Mouse (Mus musculus): Measurements from ENCODE around the gene Gm20425.

Gene Gm20425

DNA sequence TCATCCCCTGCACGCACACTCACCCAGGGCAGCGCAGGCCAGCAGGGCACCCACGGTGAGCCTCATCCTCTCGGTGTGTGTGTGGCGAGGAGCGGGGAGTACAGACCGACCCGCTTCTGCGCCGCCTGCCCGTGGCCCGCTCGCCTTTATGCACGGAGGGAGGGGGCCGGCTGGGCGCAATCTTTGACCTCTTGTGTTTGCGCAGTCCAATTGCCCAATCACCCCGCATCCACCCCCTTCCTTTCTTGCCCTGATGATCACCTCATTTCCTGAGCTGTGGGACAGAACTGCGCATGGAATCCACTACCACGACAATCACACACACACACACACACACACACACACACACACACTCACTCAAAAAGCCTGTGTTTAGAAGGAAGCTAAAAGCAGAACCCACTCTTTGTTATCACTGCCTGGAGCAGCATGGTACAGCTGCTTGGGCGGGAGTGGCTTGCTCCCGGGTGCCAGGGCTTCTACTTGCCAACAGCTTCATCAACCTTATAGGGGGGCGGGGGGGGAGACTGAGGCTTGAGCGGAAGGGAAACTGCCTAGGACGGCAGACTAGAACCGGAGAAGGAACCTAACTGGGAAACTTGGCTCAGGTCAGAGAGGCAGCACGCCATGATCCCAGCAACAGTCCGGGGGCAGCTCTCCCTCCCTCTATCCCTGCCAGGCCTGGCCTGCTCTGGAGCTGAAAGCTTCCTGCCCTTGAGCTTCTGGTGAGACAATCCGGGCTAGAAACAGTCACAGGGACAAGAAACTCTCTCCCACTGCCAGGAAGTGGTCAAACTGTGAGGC is at the start of gene Gm20425, which contains the start of gene Trf:
TSS of gene Gm20425 (minus strand) at position 157 of the 801 bp plus-strand sequence.
TSS of gene Trf (minus strand) at position 294 of the 801 bp plus-strand sequence.
- peak; percentile 63 for DNase-seq (ENCODE audit: low spot score)

DNA sequence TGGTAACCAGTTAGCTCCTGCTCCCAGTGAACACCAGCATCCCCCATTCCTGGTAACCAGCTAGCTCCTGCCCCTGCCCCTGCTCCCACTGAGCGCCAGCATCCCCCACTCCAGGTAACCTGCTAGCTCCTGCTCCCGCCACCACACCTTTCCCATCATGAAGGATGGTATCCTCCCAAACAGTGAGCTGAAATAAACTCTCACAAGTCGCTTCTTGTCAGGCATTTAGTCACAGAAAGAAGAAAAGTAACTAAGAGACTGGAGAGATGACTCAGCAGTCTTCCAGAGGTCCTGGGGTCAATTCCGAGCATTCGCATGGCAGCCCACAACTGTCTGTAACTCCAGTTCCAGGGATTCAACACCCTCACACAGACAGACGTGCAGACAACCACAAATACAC is 46.8 kb upstream of the Gm20425 start:
- no peak for DNase-seq (ENCODE audit: low spot score)

- no peak for DNase-seq (ENCODE audit: low spot score)
Measured at GRCm38 (mm10) chr9:103275676-103276075, 45.6 kb upstream of the Gm20425 start.

GRCm38 (mm10) chr9:103274819-103275218 is 44.7 kb upstream of the Gm20425 start:
- no peak for DNase-seq (ENCODE audit: low spot score)

- no peak for DNase-seq (ENCODE audit: low spot score)
Measured at GRCm38 (mm10) chr9:103271104-103271503, 41.0 kb upstream of the Gm20425 start.

DNA sequence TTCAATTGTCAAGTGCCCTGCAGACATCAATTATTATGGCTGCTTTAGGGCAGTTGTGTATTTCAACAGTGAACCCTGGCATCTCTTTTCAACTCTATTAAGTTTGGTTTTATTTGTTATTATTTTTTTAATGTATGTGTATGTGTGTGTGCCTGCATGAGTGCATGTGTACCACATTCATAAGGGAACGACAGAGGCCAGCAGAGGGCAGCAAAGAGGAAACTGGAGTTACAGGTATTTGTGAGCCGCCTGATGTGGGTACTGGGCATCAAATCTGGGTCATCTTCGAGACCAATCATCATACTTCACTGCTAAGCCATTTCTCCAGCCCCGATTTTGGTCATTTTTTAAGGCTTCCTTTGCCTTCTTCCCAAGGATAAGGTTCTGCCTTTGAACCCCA is 35.7 kb upstream of the Gm20425 start:
- DNase-seq (ENCODE audit: low spot score): no peak

DNA sequence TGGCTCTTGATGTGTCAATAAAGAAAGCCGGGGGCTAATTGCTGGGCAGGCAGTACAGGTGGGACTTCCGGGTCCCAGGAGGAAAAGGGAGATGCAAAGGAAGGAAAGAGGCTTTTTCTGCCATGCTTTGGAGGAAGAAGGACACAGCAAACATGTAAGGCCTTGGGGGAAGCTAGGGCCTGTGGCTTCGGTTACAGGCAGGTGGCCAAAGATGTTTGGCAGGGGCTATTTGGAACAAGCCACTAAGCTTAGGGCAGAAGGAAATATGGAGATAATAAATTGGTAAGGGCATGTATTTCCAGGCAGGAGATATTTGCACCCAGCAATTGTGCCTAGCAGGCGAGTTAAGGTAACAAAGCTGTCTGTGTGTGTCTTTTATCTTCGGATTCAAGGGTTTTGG is 22.8 kb upstream of the Gm20425 start:
- DNase-seq (ENCODE audit: low spot score): no peak

DNA sequence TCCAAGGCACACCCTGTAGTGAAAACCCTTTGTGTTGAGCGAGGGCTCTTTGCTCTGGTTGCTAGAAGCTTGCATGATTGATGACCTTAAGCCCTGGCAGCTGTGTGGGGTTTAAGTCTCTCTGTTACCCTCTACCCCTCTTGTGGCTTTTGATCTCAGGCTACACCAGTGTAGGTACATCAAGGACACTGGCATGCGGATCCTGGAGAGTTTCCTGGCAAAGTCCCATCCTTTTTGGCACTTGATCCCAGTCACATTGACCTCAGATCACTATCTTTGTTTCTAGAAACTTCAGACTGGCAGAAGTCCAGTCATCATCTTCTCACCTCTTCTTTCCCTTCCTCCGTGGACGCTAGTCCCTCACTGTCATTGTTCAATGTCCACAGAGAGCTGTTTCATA is 18.5 kb upstream of the Gm20425 start:
- DNase-seq (ENCODE audit: low spot score): no peak

GRCm38 (mm10) chr9:103246526-103247168 is 16.5 kb upstream of the Gm20425 start:
- no peak for DNase-seq (ENCODE audit: low spot score)

- DNase-seq (ENCODE audit: low spot score): no peak
Measured at GRCm38 (mm10) chr9:103243640-103244039, 13.5 kb upstream of the Gm20425 start.

- DNase-seq (ENCODE audit: low spot score): no peak
Measured at GRCm38 (mm10) chr9:103241206-103241605, 11.1 kb upstream of the Gm20425 start.

DNA sequence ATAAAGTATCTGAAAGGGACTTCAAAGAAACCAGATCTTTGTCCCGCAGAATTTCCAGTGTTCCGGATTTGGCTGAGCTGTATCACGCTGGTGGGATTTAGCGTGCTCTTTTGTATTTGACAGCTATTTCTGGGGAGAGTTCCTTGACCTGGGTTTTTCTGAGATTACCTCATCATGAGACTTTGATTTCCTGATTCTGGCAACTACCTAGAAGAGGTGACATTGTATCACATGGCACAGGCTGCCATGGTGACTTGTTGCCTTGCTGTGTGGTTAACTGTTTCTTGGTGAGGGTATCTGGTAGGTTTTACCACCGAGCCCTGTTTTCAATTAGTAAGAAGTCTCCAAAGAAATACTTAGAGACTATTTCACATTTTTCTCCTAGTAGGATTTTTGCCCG is 9.4 kb upstream of the Gm20425 start:
- no peak for DNase-seq (ENCODE audit: low spot score)

DNA sequence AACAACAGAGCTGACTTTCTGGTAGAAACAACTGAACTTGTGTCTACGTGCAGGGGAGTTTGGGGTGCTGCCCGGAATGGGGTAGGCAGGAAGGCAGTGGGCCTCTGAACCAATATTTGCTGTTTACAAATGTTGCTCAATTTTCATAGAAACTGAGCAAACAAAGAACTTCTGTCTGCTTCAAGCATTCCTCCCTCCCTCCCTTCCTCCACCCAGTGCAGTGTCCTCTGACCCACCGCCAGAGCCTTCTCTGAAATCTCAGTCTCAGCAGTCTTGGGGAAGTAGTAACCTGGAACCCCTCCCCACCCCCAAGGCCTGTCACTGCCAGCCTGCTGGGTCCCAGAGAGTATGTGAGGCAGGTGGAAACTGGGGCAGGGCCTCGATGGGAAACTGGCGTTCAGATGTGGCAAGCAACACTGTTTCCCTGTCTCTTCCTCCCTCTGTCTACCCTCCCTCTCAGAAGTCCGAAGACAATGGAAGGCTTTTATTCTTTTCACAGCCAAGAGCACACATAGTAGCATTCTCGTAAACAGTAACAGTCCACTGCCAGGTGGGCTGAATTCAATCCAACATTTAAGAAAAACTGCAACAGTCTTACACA is 4.6 kb upstream of the Gm20425 start:
- no peak for DNase-seq (ENCODE audit: low spot score)

DNA sequence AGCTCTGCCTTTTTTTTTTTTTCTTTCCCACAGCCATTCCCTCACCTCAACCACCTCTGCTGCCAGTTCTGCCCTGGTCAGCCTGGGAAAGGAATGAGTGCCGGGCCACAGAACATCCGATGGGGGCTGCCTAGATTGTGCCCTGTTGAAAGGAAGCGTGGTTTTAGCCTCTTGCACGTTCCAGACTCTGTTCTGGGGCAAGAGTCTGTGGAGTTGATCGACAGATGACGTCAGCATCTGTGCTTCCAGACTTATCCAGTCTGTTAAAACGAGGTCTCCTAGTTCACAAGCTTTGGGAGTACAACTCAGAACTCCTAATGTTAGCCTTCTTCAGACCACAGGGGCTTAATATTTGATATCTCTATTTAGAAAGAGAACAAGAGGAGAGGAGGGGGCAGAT is 4.0 kb upstream of the Gm20425 start:
- DNase-seq (ENCODE audit: low spot score): no peak

- DNase-seq (ENCODE audit: low spot score): no peak
Measured at GRCm38 (mm10) chr9:103233006-103233395, 2.9 kb upstream of the Gm20425 start.

- DNase-seq (ENCODE audit: low spot score): no peak
Measured at GRCm38 (mm10) chr9:103232232-103233005, 2.3 kb upstream of the Gm20425 start.

GRCm38 (mm10) chr9:103229037-103229867 is 855 bp downstream of the Gm20425 start:
- DNase-seq (ENCODE audit: low spot score): no peak

- DNase-seq (ENCODE audit: low spot score): no peak
Measured at GRCm38 (mm10) chr9:103228370-103229003, 1.6 kb downstream of the Gm20425 start.

- DNase-seq (ENCODE audit: low spot score): no peak
Measured at GRCm38 (mm10) chr9:103227760-103228159, 2.3 kb downstream of the Gm20425 start.

- no peak for DNase-seq (ENCODE audit: low spot score)
Measured at GRCm38 (mm10) chr9:103226806-103227205, 3.3 kb downstream of the Gm20425 start.

DNA sequence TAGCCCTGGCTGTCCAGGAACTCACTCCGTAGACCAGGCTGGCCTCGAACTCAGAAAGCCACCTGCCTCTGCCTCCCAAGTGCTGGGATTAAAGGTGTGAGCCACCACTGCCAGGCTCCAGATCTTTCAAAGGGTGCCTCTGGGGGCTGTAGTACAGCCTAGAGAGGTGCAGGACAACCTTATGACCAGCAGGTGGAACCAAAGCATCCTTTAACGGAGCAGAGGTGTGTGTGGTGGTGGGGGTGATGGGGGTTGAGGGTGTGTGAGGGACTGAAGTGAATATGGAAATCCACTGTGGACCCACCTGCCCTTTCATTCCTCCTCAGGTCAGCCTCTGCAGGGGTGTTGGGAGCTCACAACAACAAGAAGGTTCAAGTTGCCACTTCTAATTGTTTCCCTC is 4.6 kb downstream of the Gm20425 start:
- no peak for DNase-seq (ENCODE audit: low spot score)

All from layer of hippocampus, adult 9-10 months (tissue).